Mouse (Mus musculus): Measurements from ENCODE around the gene Tbl1xr1. TPM values are rescaled to one million over a fixed set of nuclear protein-coding genes. Genes with fewer than 3 reads are reported as not detected.

Tbl1xr1 gene
- total and polyA plus RNA-seq, 3 experiments: 33.9 to 185 (median 45.6) TPM

DNA sequence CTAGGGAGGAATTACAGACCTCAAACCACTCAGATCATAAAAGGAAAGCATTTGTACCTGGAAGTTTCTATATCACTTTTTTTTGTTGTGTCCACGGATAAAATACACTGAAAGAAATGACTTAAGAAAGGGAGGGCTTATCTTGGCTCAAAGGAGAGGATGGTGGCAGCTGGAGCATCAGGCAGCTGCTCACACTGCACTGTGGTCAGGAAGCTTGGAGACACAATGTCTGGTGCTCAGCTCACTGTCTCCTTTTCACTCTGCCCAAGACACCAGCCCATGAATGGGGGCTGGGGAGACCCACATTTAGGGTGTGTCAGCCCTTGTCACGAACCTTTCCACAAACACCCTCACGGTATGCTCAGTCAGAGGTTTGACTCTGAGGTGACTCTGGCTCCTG is 154.2 kb downstream of the Tbl1xr1 start:
- Histone ChIP-seq H3K27ac (ENCODE audit: control insufficient read depth, low read depth, low read length) (no peak overlapping the region), H3K9me3 (replicated peaks; ENCODE audit: insufficient read depth, low read length) (no peaks in the 10 kb centered on the region), H3K36me3 (ENCODE audit: control insufficient read depth in 1 of 2, insufficient read depth in 2 of 2, low read length in 2 of 2) (peaks cover 0 to 6% of the 10 kb centered on the region in 2 experiments; a peak in 2 of 4 replicates), H3K27me3 (ENCODE audit: control insufficient read depth in 1 of 2, insufficient read depth in 2 of 2, low read length in 2 of 2) (no peaks in the 10 kb centered on the region), H3K79me2 (ENCODE audit: control insufficient read depth, insufficient read depth, low read length, poor library complexity) (no peaks in the 10 kb centered on the region), H3K4me3 (ENCODE audit: control insufficient read depth in 1 of 2, insufficient read depth in 1 of 2, low read depth in 2 of 2, low read length in 2 of 2) (no peak overlapping the region), H3K9ac (ENCODE audit: control insufficient read depth, low read depth, low read length, poor library complexity, severe bottlenecking) (no peak overlapping the region), H3K4me1 (ENCODE audit: control insufficient read depth in 1 of 2, insufficient read depth in 2 of 2, low read length in 2 of 2) (peaks cover 4 to 8% of the 10 kb centered on the region in 2 experiments; a peak in 3 of 4 replicates)
- no peak for TF ChIP-seq ZKSCAN1 (IDR thresholded peaks at IDR 0.05; ENCODE audit: low read depth, low read length)
- no peak for DNase-seq (ENCODE audit: low read depth, low spot score)

DNA sequence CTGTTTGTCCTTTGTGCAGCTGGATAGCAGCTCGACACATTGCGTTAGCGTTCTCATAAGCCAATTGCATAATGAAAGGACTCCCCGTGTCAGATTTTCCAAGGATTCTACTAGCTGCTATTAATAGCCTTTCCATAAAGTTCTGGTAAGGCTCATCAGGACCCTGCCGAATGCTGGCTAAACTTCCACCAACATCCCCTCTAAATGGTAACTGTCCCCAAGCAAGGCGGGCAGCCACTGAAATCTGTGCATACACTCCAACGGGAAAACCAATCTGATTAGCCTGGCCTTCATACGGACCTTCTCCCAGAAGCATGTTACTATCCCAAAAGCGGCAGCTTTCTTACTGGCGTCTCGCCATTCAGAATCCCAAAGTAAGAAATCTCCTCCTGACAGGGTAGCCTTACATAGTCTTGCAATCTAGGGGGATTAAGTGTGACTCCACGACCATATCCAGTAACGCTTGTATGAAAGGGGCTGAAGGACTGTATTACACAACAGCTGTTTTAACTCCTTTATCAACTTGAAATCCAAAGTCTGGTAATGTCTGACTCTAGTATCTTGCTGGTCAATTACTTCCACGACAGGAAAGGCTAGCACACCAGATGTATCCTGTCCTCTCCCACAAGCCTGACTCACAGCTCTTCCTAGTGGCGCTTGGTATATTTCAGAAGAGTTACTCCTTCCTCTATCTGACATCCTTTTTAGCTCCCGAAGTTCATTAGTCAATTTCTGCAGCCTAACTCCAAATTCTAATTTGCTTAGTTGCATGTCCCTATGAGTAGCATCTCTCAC is 161.9 kb downstream of the Tbl1xr1 start:
- Histone ChIP-seq H3K9ac (ENCODE audit: control insufficient read depth, low read depth, low read length, poor library complexity, severe bottlenecking) (no peak overlapping the region), H3K27me3 (ENCODE audit: control insufficient read depth in 1 of 2, insufficient read depth in 2 of 2, low read length in 2 of 2) (no peaks in the 10 kb centered on the region), H3K9me3 (replicated peaks; ENCODE audit: insufficient read depth, low read length) (no peaks in the 10 kb centered on the region), H3K36me3 (ENCODE audit: control insufficient read depth in 1 of 2, insufficient read depth in 2 of 2, low read length in 2 of 2) (no peaks in the 10 kb centered on the region), H3K4me3 (ENCODE audit: control insufficient read depth in 1 of 2, insufficient read depth in 1 of 2, low read depth in 2 of 2, low read length in 2 of 2) (no peak overlapping the region), H3K27ac (ENCODE audit: control insufficient read depth, low read depth, low read length) (no peak overlapping the region), H3K79me2 (ENCODE audit: control insufficient read depth, insufficient read depth, low read length, poor library complexity) (no peaks in the 10 kb centered on the region), H3K4me1 (ENCODE audit: control insufficient read depth in 1 of 2, insufficient read depth in 2 of 2, low read length in 2 of 2) (no peaks in the 10 kb centered on the region)
- TF ChIP-seq MAZ (IDR thresholded peaks at IDR 0.05; ENCODE audit: low read depth, low read length) (no peak), CHD2 (IDR thresholded peaks at IDR 0.05; ENCODE audit: low read length) (no peak), EP300 (IDR thresholded peaks at IDR 0.05; ENCODE audit: low read depth in 1 of 2, low read length in 2 of 2) (no peak), GABPA (IDR thresholded peaks at IDR 0.05; ENCODE audit: low read depth, low read length) (no peak), MXI1 (IDR thresholded peaks at IDR 0.05; ENCODE audit: low read depth, low read length) (no peak), CHD1 (IDR thresholded peaks at IDR 0.05; ENCODE audit: low read depth, low read length) (no peak), ZKSCAN1 (IDR thresholded peaks at IDR 0.05; ENCODE audit: low read depth, low read length) (no peak), MYC (IDR thresholded peaks at IDR 0.05; ENCODE audit: low read depth, low read length) (no peak), TBP (IDR thresholded peaks at IDR 0.05; ENCODE audit: low read depth, low read length) (no peak), MAX (IDR thresholded peaks at IDR 0.05; ENCODE audit: low read length) (no peak), HCFC1 (IDR thresholded peaks at IDR 0.05; ENCODE audit: low read depth, low read length) (no peak), RCOR1 (IDR thresholded peaks at IDR 0.05; ENCODE audit: low read depth, low read length) (no peak), NRF1 (IDR thresholded peaks at IDR 0.05; ENCODE audit: insufficient read depth, low read depth, low read length, poor library complexity, severe bottlenecking) (no peak), POLR2AphosphoS5 (IDR thresholded peaks at IDR 0.05; ENCODE audit: borderline replicate concordance, low read depth, low read length) (no peak), TAL1 (IDR thresholded peaks at IDR 0.05; ENCODE audit: low read length) (no peak), ZC3H11A (IDR thresholded peaks at IDR 0.05; ENCODE audit: low read depth, low read length) (no peak)
- DNase-seq (ENCODE audit: low read depth, low spot score): no peak
